Mouse (Mus musculus) erythroblast, embryonic 14.5 days (primary cell): ENCODE results near the gene Copb1.

Experiments used
- GATA1 ChIP-seq: IDR thresholded peaks from 2 replicates; pipeline ENCODE4 v1.6.1; 2012; ENCODE audit warnings: low read length, inconsistent platforms, mixed read lengths
- TAL1 ChIP-seq: IDR thresholded peaks from 3 replicates; pipeline ENCODE4 v1.6.1; 2012; ENCODE audit warnings: low read length, inconsistent platforms, mixed read lengths

DNA sequence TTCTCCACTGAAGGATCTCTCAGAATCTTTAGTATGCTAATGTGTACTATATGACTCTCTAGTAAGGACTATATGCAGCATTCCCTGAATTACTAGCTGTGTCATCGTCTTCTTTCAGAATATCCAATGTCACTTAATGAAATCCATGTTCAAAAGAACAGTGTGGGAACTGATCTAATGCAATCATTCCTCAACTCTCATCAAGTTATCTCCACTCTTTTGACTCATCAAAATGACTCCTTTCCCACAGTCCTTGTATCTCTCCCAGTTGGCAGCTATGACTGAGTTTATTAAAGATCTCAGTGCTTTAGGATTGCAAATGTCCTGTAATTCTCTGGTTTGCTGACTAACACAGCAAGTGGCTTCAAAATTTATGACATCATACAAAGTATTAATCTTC lies 40.1 kb downstream of the Copb1 start:
- no peak for TF ChIP-seq GATA1
- no peak for TF ChIP-seq TAL1
